Mouse (Mus musculus) ES-Bruce4 (cell line): ENCODE data around the gene Erp44. TPM values are rescaled to one million over a fixed set of nuclear protein-coding genes. Genes with fewer than 3 reads are reported as not detected.

Experiments used
- H3K27ac ChIP-seq: 2 replicates; pipeline ENCODE4 v1.5.1; 2012; ENCODE audit warnings: low read length, inconsistent platforms; ENCODE audit not compliant: insufficient read depth
- H3K27me3 ChIP-seq: 2 replicates; pipeline ENCODE4 v1.6.1; 2012; ENCODE audit warnings: mild to moderate bottlenecking, low read length, inconsistent platforms; ENCODE audit not compliant: control insufficient read depth, poor library complexity, insufficient read depth, severe bottlenecking
- H3K36me3 ChIP-seq: 2 replicates; pipeline ENCODE4 v1.6.1; 2012; ENCODE audit warnings: inconsistent platforms, mild to moderate bottlenecking, low read length, moderate library complexity; ENCODE audit not compliant: control insufficient read depth, poor library complexity, insufficient read depth, severe bottlenecking
- H3K4me1 ChIP-seq: one replicate; pipeline ENCODE4 v1.8.1; 2011; ENCODE audit warnings: low read length; ENCODE audit not compliant: control insufficient read depth, insufficient read depth
- H3K4me3 ChIP-seq: 2 replicates; pipeline ENCODE4 v1.5.1; 2011; ENCODE audit warnings: low read depth, mild to moderate bottlenecking, low read length
- H3K9ac ChIP-seq: 2 replicates; pipeline ENCODE4 v1.6.1; 2012; ENCODE audit warnings: low read depth, mild to moderate bottlenecking, inconsistent platforms; ENCODE audit not compliant: poor library complexity, severe bottlenecking
- H3K9me3 ChIP-seq: replicated peaks from 2 replicates; pipeline ENCODE4 v1.6.1; 2012; ENCODE audit warnings: mild to moderate bottlenecking, low read length, inconsistent platforms; ENCODE audit not compliant: control insufficient read depth, poor library complexity, insufficient read depth, severe bottlenecking
- CTCF ChIP-seq: IDR thresholded peaks from one replicate; pipeline ENCODE4 v1.8.1; 2011; ENCODE audit warnings: low read depth, low read length
- EP300 ChIP-seq: IDR thresholded peaks from 2 replicates; pipeline ENCODE4 v1.6.1; 2011; ENCODE audit warnings: low read depth, low read length; ENCODE audit not compliant: insufficient read depth
- POLR2A ChIP-seq: IDR thresholded peaks from one replicate; pipeline ENCODE4 v1.8.1; 2011; ENCODE audit warnings: low read length; ENCODE audit not compliant: insufficient read depth
- polyA plus RNA-seq: library from polyadenylated mRNA; stranded (reverse); fragments of >200 nt; gene quantifications from 2 replicates; pipeline ENCODE4 v1.2.4, GENCODE M21; 2011; ENCODE audit warnings: low read depth; ENCODE audit not compliant: missing spikeins, insufficient read depth, insufficient read length

Erp44 gene
- polyA plus RNA-seq, 1 experiment = 67.6 TPM

DNA sequence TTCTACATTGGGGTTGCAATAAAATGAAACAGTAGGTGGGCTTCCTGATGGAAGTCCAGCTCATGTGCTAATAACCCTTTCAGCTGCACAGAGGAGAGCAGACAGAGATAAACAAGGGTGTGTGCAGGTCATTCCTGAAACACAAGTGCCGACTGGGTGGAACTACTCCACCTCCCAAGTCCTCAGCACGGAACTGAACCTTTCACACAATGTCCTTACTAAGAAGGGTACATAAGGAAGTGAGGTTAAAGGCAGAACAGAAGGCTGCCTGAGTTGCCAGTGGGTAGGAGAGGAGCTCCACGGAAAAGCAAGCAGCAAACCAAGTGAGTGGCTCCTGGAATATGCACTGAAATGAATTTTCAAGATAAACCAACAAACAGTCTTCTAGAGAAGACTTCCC lies 52.6 kb downstream of the Erp44 start:
- Histone ChIP-seq H3K4me3 (no peak overlapping the region), H3K27me3 (no peaks in the 10 kb centered on the region), H3K27ac (no peak overlapping the region), H3K9me3 (no peaks in the 10 kb centered on the region), H3K9ac (no peak overlapping the region), H3K36me3 (no peaks in the 10 kb centered on the region), H3K4me1 (no peaks in the 10 kb centered on the region)
- TF ChIP-seq EP300 = no peak
- no peak for TF ChIP-seq POLR2A
- TF ChIP-seq CTCF = no peak

DNA sequence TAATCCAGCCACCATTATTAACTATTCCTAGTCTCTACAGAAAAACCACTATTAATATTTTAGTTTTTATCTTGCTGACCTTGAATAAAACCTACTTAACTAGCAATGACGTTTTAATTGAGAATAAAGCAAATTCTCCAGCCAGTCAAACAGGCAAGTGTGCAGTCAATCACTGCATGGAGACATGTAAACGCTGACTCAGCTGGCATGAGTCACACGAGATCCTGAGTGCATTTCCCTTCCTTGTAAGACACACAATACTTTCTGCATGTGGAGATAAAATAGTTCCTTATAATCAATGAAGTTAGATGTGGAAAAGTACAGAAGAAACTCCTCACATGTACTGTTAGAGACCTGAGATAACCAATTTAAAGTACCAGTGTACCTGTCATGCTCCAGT lies 53.8 kb downstream of the Erp44 start:
- Histone ChIP-seq H3K27me3 (no peaks in the 10 kb centered on the region), H3K9ac (no peak overlapping the region), H3K4me1 (no peaks in the 10 kb centered on the region), H3K27ac (no peak overlapping the region), H3K9me3 (no peaks in the 10 kb centered on the region), H3K4me3 (no peak overlapping the region), H3K36me3 (no peaks in the 10 kb centered on the region)
- TF ChIP-seq CTCF (no peak), POLR2A (no peak), EP300 (no peak)

DNA sequence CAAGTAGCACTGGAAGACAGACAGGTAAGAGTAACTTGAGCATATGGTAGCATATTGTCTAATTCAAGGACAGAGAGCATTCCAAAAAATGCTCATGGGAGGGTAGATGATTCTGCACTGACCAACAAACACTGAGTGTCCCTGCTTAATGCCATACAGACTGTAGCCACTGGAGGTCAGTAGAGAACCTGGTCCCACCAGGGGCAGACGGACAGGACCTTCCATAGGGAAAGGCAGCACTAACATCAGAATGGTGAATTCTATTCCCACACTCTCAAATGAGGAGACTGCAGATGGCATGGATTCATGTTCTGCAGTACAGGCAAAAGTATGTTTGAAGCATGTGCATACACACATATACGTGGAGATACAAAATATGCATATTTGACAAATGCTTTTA lies 54.2 kb downstream of the Erp44 start:
- Histone ChIP-seq H3K36me3 (no peaks in the 10 kb centered on the region), H3K4me3 (no peak overlapping the region), H3K27ac (no peak overlapping the region), H3K9me3 (no peaks in the 10 kb centered on the region), H3K9ac (no peak overlapping the region), H3K4me1 (no peaks in the 10 kb centered on the region), H3K27me3 (no peaks in the 10 kb centered on the region)
- TF ChIP-seq CTCF (peak; percentile 82), EP300 (no peak), POLR2A (no peak)

DNA sequence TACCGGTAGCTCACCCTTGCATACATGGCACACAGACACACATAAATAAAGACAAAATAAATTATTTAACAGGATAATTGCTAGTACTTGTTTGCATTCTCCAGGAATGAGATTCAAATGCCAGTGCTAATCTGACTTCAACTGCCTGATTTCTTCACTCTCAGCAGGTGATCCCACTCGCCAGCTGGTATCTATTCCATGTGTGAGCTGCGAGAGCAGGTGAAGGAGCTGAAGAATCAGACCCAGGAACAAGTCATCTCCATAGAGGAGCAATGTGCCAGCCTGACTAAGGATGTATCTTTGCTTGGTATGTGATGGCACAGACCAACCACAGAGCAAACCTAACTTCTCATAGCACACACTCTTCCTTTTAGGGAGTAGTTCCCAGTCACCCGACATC lies 75.8 kb downstream of the Erp44 start:
- Histone ChIP-seq H3K36me3 (peaks cover 3% of the 10 kb centered on the region; the same call in 1 of the 2 replicates), H3K27ac (no peak overlapping the region), H3K9ac (no peak overlapping the region), H3K27me3 (no peaks in the 10 kb centered on the region), H3K4me3 (no peak overlapping the region), H3K4me1 (no peaks in the 10 kb centered on the region), H3K9me3 (no peaks in the 10 kb centered on the region)
- TF ChIP-seq CTCF (no peak), POLR2A (no peak), EP300 (no peak)

DNA sequence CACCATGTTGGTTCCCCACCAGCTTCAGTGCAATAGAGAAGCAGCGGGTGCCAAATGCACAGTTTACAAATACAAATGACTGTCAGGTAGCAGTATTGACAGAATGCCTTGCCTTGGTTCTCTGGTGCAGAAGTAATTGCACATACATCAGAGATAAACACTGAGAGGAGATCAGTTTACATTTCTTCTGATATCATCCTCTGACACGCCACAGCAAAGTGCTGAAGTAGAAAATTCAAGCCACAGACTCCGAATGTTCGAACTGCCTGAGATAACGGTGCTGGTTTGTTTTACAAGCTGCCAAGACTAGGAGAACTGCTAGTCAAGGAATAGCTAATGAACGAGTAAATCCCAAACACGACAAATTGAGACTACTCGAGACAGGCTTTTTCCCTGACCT lies 80.9 kb downstream of the Erp44 start:
- Histone ChIP-seq H3K4me3 (no peak overlapping the region), H3K4me1 (no peaks in the 10 kb centered on the region), H3K36me3 (0 out of 2 replicates have a peak, but pooled peaks cover 3% of the 10 kb centered on the region), H3K27ac (no peak overlapping the region), H3K9me3 (no peaks in the 10 kb centered on the region), H3K27me3 (no peaks in the 10 kb centered on the region), H3K9ac (no peak overlapping the region)
- TF ChIP-seq EP300 (no peak), CTCF (no peak), POLR2A (no peak)

DNA sequence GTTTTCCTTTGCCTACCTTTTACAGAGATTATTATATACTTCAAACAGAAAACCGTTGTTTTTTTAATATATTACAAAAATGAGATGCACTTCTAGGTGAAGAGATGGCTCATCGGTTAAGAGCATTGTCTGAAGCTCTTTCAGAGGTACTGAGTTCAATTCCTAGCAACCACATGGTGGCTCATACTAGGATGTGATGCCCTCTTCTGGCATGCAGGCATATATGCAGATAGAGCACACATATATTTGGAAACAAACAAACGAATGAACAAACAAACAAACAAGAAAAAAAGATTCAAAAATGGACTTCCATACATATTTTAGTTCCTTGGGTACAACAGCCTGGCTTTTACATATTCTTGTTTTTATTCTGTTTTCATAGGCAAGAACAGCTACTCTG lies 81.4 kb downstream of the Erp44 start:
- Histone ChIP-seq H3K36me3 (0 out of 2 replicates have a peak, but pooled peaks cover under 1% of the 10 kb centered on the region), H3K4me3 (no peak overlapping the region), H3K9me3 (no peaks in the 10 kb centered on the region), H3K27me3 (no peaks in the 10 kb centered on the region), H3K27ac (no peak overlapping the region), H3K4me1 (no peaks in the 10 kb centered on the region), H3K9ac (no peak overlapping the region)
- no peak for TF ChIP-seq CTCF
